Mouse (Mus musculus) embryonic facial prominence, embryonic 12.5 days (tissue): Measurements from ENCODE around the gene Atg9b. TPM values are rescaled to one million over a fixed set of nuclear protein-coding genes. Genes with fewer than 3 reads are reported as not detected.

Experiments
- ATAC-seq: fragments of 200-750 bp; cut with Nextera tagmentation; 2 replicates; pipeline ENCODE4 v1.8.0; 2017; ENCODE audit not compliant: insufficient number of reproducible peaks, insufficient read depth, low FRiP score, low TSS enrichment
- H3K27ac ChIP-seq: fragments of 300-500 bp; sonication (generic); 2 replicates; pipeline ENCODE4 v1.5.1; 2016; ENCODE audit warnings: mild to moderate bottlenecking
- H3K27me3 ChIP-seq: fragments of 300-500 bp; sonication (generic); 2 replicates; pipeline ENCODE4 v1.6.1; 2016; ENCODE audit warnings: mild to moderate bottlenecking, moderate library complexity
- H3K36me3 ChIP-seq: fragments of 300-500 bp; sonication (generic); 2 replicates; pipeline ENCODE4 v1.6.1; 2016; ENCODE audit warnings: mild to moderate bottlenecking
- H3K4me1 ChIP-seq: fragments of 300-500 bp; sonication (generic); 2 replicates; pipeline ENCODE4 v1.6.1; 2016
- H3K4me2 ChIP-seq: fragments of 300-500 bp; sonication (generic); replicated peaks from 2 replicates; pipeline ENCODE4 v1.6.1; 2016; ENCODE audit warnings: mild to moderate bottlenecking, moderate library complexity
- H3K4me3 ChIP-seq: fragments of 300-500 bp; sonication (generic); 2 replicates; pipeline ENCODE4 v1.5.1; 2016; ENCODE audit warnings: mild to moderate bottlenecking
- H3K9ac ChIP-seq: fragments of 300-500 bp; sonication (generic); 2 replicates; pipeline ENCODE4 v1.6.1; 2016; ENCODE audit warnings: mild to moderate bottlenecking, moderate library complexity
- H3K9me3 ChIP-seq: fragments of 300-500 bp; sonication (generic); 2 replicates; pipeline ENCODE4 v1.6.1; 2016; ENCODE audit warnings: mild to moderate bottlenecking, moderate library complexity
- WGBS: fragments of 180-500 bp; shearing (Covaris S2); methylation state at CpG from one replicate; pipeline ENCODE4 v1.1.7; 2016; 5-methylcytosine and 5-hydroxymethylcytosine counted together
- polyA plus RNA-seq: library from polyadenylated mRNA; unstranded; fragments of >200 nt; fragmentation: Nextera tagmentation; extraction: Ambion mirVana; gene quantifications from 2 replicates; pipeline ENCODE4 v1.2.1, GENCODE M21; 2016

Gene Atg9b
- polyA plus RNA-seq, 1 experiment from 2014 or later: 0.47 TPM

- H3K4me1 ChIP-seq: peaks cover 41% of the 10 kb centered on the region
These were observed 31.4 kb upstream of the Atg9b start, which contains the start of the genes Cdk5 and Slc4a2 for GRCm38 (mm10) chr5:24423129-24424003. Cdk5 (minus strand) TSS chr5:24423530. Slc4a2 (plus strand) TSS chr5:24423837.

GRCm38 (mm10) chr5:24420381-24420780, 28.4 kb upstream of the Atg9b start:
- no peaks in the 10 kb centered on the region for H3K27me3 ChIP-seq
- no peak overlapping the region for H3K9ac ChIP-seq
- ATAC-seq: no peak
- no peak overlapping the region for H3K4me2 ChIP-seq
- no peak overlapping the region for H3K4me3 ChIP-seq
- no peaks in the 10 kb centered on the region for H3K9me3 ChIP-seq
- WGBS: 86% methylated on average over 9 of the region's 9 CpGs
- no peak overlapping the region for H3K27ac ChIP-seq
- peaks cover 37% of the 10 kb centered on the region for H3K36me3 ChIP-seq
- H3K4me1 ChIP-seq: peaks cover 21% of the 10 kb centered on the region

More at GRCm38 (mm10) chr5:24423129-24424003, 31.4 kb upstream of the Atg9b start, which contains the start of the genes Cdk5 and Slc4a2:
- peak within 1 kb of the TSS; percentile 68 for H3K4me2 ChIP-seq
- WGBS: under 1% methylated on average over 46 of the region's 46 CpGs
- peak within 1 kb of the TSS; percentile 66 for H3K9ac ChIP-seq
- no peaks in the 10 kb centered on the region for H3K27me3 ChIP-seq
- ATAC-seq: peak; percentile 93
- peak within 1 kb of the TSS; percentile 54 for H3K4me3 ChIP-seq
- no peaks in the 10 kb centered on the region for H3K9me3 ChIP-seq
- H3K36me3 ChIP-seq: peaks cover 27% of the 10 kb centered on the region
- H3K27ac ChIP-seq: peak within 1 kb of the TSS; percentile 92

DNA sequence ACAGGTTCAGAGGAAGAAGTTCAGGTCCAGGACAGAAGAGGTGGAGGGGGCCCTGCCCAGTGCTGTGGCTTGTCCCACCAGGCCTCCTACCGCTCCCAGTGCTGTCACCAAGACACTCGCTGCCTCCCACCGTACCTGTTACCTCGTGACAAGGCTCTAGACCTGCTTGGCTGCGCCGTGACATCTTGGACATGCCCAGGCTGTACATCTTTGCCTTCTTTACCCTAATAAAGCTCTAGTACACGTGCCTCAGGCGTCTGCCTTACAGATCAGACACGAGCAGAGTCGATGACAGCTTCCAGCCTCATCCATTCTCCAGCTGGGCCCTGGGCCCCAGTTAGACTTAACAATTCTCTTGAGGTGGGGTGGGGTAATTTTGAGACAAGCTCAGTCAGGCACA, 25.6 kb upstream of the Atg9b start:
- H3K27me3 ChIP-seq: no peaks in the 10 kb centered on the region
- 89% methylated on average over 10 of the region's 10 CpGs for WGBS
- peaks cover 37% of the 10 kb centered on the region for H3K36me3 ChIP-seq
- H3K4me3 ChIP-seq: no peak overlapping the region
- peaks cover 25% of the 10 kb centered on the region for H3K4me1 ChIP-seq
- no peak for ATAC-seq
- no peak overlapping the region for H3K4me2 ChIP-seq
- H3K9me3 ChIP-seq: no peaks in the 10 kb centered on the region
- H3K27ac ChIP-seq: no peak overlapping the region
- no peak overlapping the region for H3K9ac ChIP-seq

- H3K4me1 ChIP-seq: peaks cover 20% of the 10 kb centered on the region
- no peaks in the 10 kb centered on the region for H3K9me3 ChIP-seq
- no peaks in the 10 kb centered on the region for H3K27me3 ChIP-seq
- WGBS: 1% methylated on average over 21 of the region's 21 CpGs
- peak; percentile 61 for ATAC-seq
- H3K27ac ChIP-seq: no peak overlapping the region
- H3K36me3 ChIP-seq: peaks cover 36% of the 10 kb centered on the region
- no peak overlapping the region for H3K9ac ChIP-seq
- no peak overlapping the region for H3K4me2 ChIP-seq
- no peak overlapping the region for H3K4me3 ChIP-seq
These were observed 24.3 kb upstream of the Atg9b start for GRCm38 (mm10) chr5:24416222-24416736.

DNA sequence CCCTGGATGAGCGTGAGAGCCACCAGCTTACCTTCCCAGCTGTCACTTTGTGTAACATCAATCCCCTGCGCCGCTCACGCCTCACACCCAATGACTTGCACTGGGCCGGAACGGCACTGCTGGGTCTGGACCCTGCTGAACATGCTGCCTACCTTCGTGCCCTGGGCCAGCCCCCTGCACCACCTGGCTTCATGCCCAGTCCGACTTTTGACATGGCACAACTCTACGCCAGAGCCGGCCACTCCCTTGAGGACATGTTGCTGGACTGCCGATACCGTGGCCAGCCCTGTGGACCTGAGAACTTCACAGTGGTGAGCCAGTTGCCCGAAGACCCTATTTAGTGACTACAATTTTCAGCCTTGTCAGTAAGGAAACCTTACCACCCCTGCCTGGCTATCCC, 22.0 kb upstream of the Atg9b start:
- peak overlapping the region; percentile 32 for H3K4me2 ChIP-seq
- peaks cover 14% of the 10 kb centered on the region for H3K36me3 ChIP-seq
- no peak overlapping the region for H3K9ac ChIP-seq
- no peak overlapping the region for H3K27ac ChIP-seq
- H3K9me3 ChIP-seq: no peaks in the 10 kb centered on the region
- WGBS: 79% methylated on average over 13 of the region's 13 CpGs
- peaks cover 20% of the 10 kb centered on the region for H3K4me1 ChIP-seq
- H3K4me3 ChIP-seq: 0 out of 2 replicates have a peak overlapping the region, but pooled peaks have one; percentile 10
- H3K27me3 ChIP-seq: no peaks in the 10 kb centered on the region
- 0 out of 2 replicates have a peak, but pooled peaks have one; percentile 17 for ATAC-seq

DNA sequence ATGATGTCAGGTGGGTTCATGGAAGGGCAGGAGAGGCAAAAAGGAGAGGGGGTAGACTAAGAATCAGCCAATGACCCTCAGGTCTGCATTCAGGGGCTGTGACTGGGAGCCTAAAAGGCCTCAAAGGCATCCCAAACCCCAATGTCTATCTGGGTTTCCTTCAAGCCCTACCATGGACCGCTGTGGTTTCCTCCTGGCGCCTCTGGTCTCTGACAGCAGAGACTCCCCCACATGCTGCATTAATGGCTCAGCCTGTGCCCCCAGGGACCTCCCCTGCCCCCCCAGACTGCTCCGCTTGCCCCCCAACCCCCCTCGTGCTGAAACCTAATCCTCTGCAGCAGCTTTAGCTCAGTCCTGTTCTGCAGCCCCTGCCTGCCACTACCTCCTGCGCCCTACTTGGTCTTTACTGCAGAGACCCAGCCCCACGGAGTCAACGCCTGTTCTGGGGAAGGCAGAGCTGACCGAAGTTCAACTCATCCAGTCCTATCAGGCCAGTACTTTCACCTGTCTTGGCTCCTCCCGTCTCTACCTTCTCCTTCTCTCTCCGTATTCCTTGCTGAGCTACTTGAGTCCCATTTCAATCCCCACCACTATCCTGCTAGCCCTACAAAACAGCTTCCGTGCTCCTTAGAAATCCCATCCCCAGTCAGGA, 21.2 kb upstream of the Atg9b start, which contains the start of gene Asic3:
Gene Asic3, plus strand, starts transcription at position 351 of the 652 bp plus-strand sequence.
- Histone ChIP-seq H3K27me3 (no peaks in the 10 kb centered on the region), H3K36me3 (peaks cover 8% of the 10 kb centered on the region), H3K27ac (peak within 1 kb of the TSS; percentile 69), H3K9me3 (no peaks in the 10 kb centered on the region), H3K4me2 (peak within 1 kb of the TSS; percentile 32), H3K9ac (no peak within 1 kb of the TSS; the same call in 1 of the 2 replicates), H3K4me3 (0 out of 2 replicates have a peak within 1 kb of the TSS, but pooled peaks have one; percentile 10), H3K4me1 (peaks cover 20% of the 10 kb centered on the region)
- no peak for ATAC-seq
- 31% methylated on average over 11 of the region's 11 CpGs for WGBS

DNA sequence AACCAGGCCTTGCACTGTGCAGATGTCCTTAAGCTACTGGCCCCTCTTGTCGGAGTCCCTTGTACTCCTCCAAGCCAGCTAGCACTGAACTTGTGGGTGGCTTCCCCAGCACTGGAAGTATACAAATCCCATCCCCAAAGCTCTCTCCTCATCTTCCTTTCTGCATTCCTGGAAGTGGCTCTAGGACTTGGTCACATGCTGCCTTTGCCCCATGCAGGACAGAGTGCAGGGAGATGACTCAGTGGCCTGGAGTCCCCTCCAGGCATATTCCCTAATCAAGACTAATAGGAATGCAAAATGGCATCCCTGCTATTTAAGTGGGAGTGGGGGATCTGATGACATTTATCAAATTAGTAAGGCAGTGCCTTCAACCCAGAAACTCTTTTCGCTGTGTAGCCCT, 20.1 kb upstream of the Atg9b start:
- WGBS: 88% methylated on average over 2 of the region's 2 CpGs
- H3K36me3 ChIP-seq: peaks cover 9% of the 10 kb centered on the region; the same call in 1 of the 2 replicates
- H3K9ac ChIP-seq: no peak overlapping the region
- H3K4me1 ChIP-seq: peaks cover 20% of the 10 kb centered on the region
- H3K4me2 ChIP-seq: no peak overlapping the region
- H3K27me3 ChIP-seq: no peaks in the 10 kb centered on the region
- H3K4me3 ChIP-seq: no peak overlapping the region
- H3K9me3 ChIP-seq: no peaks in the 10 kb centered on the region
- no peak overlapping the region for H3K27ac ChIP-seq
- ATAC-seq: no peak

DNA sequence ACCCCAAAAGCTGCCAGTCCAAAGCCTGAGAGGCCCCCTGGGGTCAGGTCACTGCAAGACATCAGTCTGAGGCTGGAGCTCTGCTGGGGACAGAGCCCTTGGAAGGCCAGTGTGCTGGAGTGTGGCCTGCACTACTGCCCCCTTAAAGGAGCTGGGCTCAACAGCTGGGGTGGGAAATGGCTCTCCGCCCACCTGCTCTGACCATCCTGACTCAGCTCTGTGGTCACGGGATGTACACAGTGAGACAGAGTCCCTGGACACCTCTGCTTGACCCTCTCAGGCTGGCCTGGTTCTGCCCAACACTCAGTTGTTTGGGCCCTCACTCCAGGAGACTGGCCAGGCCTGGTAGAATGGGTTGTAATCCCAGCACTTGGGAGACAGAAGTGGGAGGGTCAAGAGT, 17.5 kb upstream of the Atg9b start:
- H3K4me3 ChIP-seq: no peak overlapping the region
- H3K9me3 ChIP-seq: no peaks in the 10 kb centered on the region
- no peak overlapping the region for H3K4me2 ChIP-seq
- WGBS: 75% methylated on average over 2 of the region's 2 CpGs
- no peaks in the 10 kb centered on the region for H3K27me3 ChIP-seq
- H3K36me3 ChIP-seq: peaks cover 26% of the 10 kb centered on the region
- ATAC-seq: no peak
- H3K4me1 ChIP-seq: peaks cover 15% of the 10 kb centered on the region
- no peak overlapping the region for H3K9ac ChIP-seq
- H3K27ac ChIP-seq: no peak overlapping the region

GRCm38 (mm10) chr5:24408651-24409050, 16.7 kb upstream of the Atg9b start:
- no peaks in the 10 kb centered on the region for H3K9me3 ChIP-seq
- H3K4me2 ChIP-seq: no peak overlapping the region
- H3K4me3 ChIP-seq: no peak overlapping the region
- H3K9ac ChIP-seq: no peak overlapping the region
- no peak overlapping the region for H3K27ac ChIP-seq
- peaks cover 11% of the 10 kb centered on the region for H3K4me1 ChIP-seq
- WGBS: 93% methylated on average over 13 of the region's 13 CpGs
- peaks cover 28% of the 10 kb centered on the region for H3K36me3 ChIP-seq
- no peaks in the 10 kb centered on the region for H3K27me3 ChIP-seq
- no peak for ATAC-seq

- peaks cover 42% of the 10 kb centered on the region for H3K36me3 ChIP-seq
These were observed 13.5 kb upstream of the Atg9b start for GRCm38 (mm10) chr5:24405389-24405876.

DNA sequence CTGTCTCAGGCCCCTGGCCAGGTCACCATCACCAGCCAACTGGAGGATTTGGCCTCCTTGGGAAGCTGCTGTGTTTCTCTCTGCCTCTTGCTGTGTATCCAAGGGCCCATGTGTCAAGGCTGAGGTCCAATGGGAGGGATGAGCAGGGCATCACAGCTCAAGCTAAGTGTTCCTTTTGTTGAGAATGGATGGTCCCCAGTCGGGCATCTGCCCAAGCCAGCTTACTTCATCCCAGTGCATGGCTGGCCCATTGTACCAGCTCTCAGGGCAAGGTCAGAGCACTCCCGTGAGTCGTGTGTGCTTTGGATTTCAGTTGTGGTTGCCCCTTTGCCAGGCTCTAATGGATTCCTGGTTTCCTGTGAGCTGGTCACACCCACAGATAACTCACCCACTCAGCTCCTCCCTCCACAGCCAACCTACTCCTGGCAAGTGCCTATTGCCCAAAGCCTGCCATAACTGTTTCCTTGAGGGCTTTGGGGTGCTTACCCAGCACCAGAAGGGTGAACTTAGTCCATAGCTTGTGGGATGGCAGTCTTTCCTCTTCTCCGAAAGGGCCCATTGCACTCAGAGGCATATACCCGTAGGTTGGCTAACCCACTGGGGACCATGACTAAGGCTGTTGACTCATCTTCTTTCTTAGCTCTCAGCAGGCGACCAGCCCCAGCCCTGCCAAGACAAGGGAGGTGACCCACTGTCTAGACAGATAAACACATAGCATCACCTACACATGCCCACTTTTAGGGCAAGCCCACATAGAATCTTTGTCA, 12.8 kb upstream of the Atg9b start:
- Histone ChIP-seq H3K27ac (no peak overlapping the region), H3K9ac (no peak overlapping the region), H3K4me1 (no peaks in the 10 kb centered on the region), H3K27me3 (no peaks in the 10 kb centered on the region), H3K4me3 (no peak overlapping the region), H3K36me3 (peaks cover 45% of the 10 kb centered on the region), H3K9me3 (no peaks in the 10 kb centered on the region), H3K4me2 (no peak overlapping the region)
- no peak for ATAC-seq
- WGBS: 82% methylated on average over 6 of the region's 6 CpGs

More at GRCm38 (mm10) chr5:24405389-24405876, 13.5 kb upstream of the Atg9b start:
- no peak overlapping the region for H3K4me2 ChIP-seq
- no peak for ATAC-seq
- WGBS: 78% methylated on average over 3 of the region's 3 CpGs
- H3K9ac ChIP-seq: no peak overlapping the region
- H3K4me3 ChIP-seq: no peak overlapping the region
- H3K9me3 ChIP-seq: no peaks in the 10 kb centered on the region
- H3K27me3 ChIP-seq: no peaks in the 10 kb centered on the region
- no peak overlapping the region for H3K27ac ChIP-seq
- H3K4me1 ChIP-seq: no peaks in the 10 kb centered on the region
